Mouse (Mus musculus) frontal cortex, postnatal 36 days (tissue): ENCODE data around the gene Doc2b.

Source experiments
- DNase-seq, 2 experiments: peaks; one replicate each; pipeline ENCODE4 v3.0.0; 2022; ENCODE audit warnings: low spot score in 2 of 2

Doc2b gene

GRCm38 (mm10) chr11:75796029-75796445, at the start of gene Doc2b:
Doc2b (minus strand) TSS chr11:75796049.
- peak; percentile 61 to 72 for DNase-seq

DNA sequence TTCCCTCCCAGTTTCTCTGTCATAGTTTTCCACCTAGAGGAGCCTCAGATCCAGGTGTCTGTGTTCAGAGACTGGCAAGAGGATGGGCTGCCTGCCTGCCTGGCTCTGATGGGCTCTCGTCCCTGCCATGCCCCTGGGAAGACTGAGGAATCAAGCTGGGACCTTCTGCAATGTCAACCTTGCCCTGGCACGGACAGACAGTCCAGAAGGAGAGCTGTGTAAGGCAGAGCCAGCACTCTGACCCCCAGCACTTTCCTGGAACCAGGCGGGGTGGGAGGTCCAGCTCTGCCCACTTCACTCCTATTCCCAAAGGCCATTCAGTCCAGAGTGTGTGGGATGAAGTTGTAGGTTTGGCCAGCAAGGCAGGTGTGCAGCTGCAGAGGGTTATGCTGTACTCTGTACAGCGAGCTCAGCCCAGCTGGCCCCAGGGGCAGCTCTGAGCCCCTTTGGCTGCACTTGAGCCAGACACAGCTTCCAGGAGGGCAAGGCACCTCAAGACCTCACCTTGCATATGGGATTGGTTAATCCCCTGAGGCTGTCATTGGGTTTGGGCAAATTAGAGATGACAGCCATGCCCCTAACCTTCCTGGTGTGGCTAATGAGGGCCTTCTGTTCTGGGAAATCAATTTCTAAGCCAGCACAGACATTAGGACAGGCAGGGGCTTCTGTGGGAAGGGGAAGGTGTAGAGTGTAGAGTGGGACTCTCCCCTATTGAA, 47.2 kb upstream of the Doc2b start:
- no peak for DNase-seq

GRCm38 (mm10) chr11:75841503-75841902, 45.7 kb upstream of the Doc2b start:
- no peak for DNase-seq

GRCm38 (mm10) chr11:75839536-75840430, 43.9 kb upstream of the Doc2b start:
- DNase-seq = no peak

DNA sequence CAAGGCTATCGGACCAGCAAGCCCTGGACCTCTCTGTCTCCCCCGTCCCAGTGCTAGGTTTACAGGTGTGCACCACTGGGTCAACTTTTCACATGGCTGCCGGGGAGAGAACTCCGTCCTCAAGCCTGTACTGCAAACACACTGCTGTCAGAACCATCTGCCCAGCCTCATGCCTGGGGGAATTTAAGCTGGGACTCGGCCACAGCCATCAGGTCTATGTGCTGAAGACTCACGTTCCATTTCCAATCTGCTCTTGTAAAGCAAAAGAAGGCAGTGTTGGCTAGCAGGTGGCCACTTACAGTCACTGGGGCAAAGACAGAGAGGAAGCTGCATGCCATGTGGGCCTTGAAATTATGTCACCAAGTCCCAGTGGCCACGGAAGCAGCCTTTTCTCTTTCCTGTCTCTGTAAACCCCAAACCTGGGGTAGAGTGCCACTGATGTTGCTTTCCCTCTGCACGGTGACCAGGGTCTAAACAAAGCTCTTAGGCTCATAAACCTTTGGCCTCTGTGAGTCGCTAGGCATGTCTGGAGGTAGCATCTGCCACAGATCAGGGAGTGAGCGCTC, 43.1 kb upstream of the Doc2b start:
- DNase-seq = no peak

DNA sequence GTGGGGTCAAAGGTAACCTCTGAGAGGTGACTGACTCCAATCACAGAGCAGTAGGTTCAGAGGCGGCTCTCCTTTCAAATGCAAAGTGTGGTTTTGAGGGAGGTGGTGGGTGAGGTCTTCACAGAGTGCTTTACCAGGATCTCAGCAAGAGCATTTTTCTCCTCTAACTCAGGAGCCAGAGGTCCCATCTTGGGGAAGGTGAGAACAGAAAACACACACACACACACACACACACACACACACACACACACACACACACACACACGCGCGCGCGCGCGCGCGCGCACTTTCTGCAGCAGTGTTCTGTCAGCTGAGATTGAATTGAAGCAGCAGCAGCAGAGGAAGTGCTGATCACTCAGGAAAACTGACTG, 40.4 kb upstream of the Doc2b start:
- no peak for DNase-seq

DNA sequence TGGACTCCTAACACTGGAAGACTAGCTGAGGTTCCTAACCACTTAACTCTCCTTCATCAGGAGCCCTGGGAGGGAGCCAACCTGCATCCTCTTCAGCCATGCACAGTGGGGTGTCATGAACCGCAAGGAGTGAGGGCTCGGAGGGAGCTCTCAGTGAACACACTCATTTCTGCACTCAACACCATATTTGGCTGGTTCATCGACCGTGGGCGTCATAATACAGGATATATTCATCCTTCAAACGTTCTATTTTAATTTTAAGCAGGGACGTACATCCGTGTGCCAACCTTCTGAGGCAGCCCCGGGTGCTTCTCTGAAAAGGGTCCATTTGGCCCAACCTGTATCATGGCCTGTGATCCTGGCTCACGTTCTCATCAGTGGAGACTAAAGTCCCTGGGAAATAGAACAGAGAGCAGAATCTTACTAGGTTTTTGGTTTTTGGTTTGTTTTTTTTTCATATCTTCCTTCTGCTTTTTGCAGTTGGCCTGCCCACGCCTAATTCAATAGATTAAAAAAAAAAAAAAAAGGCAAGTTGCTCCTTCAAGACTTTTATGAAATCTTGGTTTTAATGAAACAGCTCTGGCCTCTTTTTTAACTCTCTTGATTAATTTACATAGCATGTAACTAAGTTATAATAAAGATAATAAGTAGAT, 39.9 kb upstream of the Doc2b start:
- peak in 1 of 2 experiments; percentile 26 for DNase-seq

DNA sequence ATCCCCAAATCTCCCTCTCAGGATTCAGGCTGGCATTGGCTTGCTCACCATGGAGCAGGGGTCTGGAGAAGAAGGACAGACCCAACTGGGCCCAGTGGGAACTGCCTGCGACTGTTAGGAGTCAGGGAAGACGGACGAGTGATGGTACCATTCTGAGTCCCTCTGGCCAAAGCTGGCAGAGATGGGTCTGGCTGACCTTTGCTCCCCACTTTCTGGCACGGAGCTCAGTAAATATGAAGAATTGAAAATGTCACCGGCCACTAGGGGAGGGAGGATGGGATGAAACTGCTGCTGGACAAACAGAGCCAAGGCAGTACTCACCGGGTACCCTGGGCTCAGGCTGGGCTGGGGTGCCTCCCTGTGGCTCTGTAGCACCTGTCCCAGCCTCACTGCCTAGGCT, 37.2 kb upstream of the Doc2b start:
- DNase-seq = no peak

- DNase-seq = no peak
Measured at GRCm38 (mm10) chr11:75830386-75830785, 34.5 kb upstream of the Doc2b start.

DNA sequence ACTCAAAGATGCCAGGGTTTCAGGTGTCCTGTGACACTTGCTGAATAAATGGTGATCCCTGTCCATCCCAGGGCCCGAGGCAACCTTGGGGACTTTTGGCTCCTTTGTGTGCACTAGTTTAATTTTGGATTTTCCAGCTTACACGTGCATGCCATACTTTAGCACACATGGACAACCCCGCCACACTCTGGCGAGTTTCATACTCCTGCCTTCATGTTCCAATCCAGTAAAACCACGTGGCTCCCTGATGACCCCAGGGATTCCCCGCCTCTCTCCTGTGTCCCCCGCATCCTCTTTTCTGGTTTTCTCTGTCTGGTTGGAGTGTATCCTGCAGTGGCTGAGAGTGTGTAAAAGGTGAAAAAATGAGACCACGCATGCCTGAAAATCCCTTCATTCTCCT, 31.6 kb upstream of the Doc2b start:
- DNase-seq = no peak

DNA sequence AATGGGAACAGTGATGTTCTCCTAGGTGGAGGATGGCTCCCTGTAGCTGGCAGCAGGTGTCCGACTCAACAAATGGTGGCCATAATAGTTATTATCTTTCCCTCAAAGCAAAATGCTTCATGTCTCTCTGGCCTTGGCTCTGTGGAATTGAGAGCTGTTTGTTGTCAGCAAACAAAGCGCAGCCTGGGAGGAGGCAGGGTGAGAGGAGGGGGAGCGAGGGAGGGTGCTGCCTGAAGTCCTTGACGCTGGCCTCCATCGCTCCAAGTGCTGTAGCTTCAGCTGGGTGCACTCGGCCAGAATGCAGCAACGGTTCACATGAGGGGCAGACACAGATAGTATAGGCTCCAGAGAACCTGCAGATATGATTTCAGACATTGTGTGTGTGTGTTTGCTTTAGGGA, 27.7 kb upstream of the Doc2b start:
- DNase-seq = no peak

- no peak for DNase-seq
Measured at GRCm38 (mm10) chr11:75813085-75813484, 17.2 kb upstream of the Doc2b start.

DNA sequence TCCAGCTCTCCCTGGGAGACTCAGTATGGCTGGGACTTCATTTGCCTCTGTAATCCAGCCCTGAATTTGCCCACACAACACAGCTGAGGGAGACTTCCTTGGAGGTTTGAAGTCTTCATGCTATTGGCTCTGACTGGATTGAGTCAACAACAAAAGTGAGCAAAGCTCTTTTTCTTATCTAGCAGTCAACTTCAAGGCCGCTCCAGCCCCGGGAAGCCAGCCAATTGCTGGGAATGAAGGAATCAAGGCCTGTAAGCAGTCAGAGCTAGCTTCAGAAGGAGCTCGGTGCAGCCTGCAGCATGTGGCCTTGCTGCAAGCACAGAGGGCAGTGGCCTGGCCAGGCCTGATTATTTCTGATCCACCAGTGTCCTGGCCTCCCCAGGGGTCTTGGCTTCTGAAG, 16.1 kb upstream of the Doc2b start:
- peak; percentile 32 to 42 for DNase-seq

GRCm38 (mm10) chr11:75810526-75810925, 14.7 kb upstream of the Doc2b start:
- DNase-seq = no peak

DNA sequence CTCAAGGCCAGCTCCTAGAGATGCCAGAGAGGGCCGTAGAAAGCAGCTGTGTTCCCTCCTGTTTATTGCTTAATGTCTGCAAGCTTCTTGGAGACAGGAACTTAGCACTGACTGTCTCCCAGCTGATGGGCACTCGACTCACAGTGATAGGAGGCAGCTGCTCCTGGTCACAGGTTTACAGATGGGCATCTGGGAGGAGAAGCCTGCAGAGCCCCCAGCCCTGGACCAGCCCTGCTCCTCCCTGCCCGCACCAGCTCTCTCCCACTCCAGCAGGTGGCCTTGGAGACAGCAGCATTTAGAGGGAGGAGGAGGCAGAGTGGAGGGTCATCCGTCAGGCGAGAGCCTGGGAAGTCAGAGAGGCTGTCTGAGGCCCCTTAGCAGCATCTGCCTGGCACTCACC, 11.6 kb upstream of the Doc2b start:
- DNase-seq = no peak

DNA sequence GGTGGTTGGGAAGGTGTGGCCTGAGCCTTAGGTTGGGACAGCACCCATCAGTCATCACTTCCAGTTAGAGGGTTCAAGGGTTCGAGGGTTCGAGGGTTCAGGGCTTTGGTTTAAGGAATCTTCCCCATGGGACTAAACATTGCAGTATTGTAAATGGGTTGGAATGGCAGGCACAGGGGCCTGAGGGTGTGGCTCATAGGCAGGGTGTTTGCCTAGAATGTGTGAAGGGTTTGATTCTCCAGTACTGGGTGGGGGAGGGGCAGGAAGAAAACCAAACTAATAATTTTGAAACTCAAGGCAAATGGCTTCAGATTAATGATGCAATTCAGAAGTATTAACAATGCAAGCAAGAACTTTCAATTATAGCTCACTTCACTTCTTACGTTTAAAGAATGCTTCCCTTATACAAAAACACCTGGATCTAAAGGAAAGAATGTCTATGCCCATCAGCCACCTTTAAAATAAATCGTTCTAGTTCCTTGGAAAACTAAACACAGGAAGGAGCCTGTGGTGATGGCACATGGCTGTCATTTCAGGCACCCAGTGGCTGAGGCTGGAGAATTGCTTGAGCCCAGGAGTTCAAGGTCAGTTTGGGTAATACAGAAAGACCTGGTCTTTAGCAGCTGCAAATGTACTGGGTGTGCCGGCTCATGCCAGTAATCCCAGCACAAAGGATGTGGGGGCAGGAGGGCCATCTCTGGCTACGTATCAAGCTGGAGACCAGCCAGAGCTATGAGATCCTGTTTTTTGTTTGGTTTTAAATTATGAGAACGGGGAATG, 6.1 kb upstream of the Doc2b start:
- no peak for DNase-seq

GRCm38 (mm10) chr11:75801369-75801768, 5.5 kb upstream of the Doc2b start:
- no peak for DNase-seq

GRCm38 (mm10) chr11:75796536-75797246, 842 bp upstream of the Doc2b start:
- no peak for DNase-seq

DNA sequence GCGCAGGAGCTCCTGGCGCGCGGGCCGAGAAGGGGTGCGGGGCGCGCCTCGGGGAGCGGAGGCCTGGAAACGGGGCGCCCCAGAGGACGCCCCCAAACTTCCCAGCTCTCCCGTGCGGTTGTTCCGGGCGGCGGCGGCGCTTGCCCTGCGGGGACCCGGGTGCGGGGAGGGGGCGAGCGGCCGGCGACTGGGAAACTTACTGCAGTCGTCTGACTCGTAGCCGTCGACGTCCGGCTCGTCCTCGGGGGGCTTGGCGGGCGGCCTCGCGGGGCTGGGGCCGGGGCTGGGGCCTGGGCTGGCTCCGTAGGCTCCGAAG, 570 bp downstream of the Doc2b start:
- no peak for DNase-seq

DNA sequence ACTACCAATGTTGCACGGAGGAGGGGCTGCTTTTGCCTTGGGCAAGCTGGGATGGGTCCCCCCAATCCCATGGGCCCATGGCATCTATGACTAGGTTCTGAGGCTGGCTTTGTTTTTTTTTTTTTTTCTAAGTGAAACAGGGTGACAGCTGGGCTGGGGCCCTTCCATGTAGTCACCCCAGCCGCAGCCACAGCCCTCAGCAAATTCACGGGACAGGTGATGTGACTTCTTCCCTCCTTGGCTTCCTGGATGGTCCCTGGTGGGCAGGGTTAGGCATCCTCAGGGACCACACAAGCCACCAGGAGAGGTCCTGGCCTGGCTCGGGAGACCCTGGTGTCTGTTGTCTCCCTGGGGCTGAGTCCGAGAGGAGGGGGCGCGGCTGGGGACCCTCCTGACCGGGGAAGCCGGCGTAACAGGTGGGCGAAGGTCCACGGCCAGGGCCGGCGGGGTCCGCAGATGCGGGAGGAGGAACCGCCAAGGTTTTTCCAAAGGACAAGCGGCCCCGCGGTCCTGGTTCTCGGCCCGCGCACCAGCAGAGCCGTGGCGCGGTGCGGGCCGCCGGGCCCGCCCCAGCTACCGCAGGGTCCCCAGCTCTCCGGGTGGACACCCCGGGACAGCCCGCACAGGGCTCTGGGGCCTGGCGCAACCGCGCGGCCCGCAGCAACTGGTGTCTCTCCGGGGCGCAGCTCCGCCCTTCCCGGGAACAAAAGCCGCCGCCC, 1.1 kb downstream of the Doc2b start:
- no peak for DNase-seq
